Mouse (Mus musculus): Measurements from ENCODE around the gene Lin28b.

Gene Lin28b

GRCm38 (mm10) chr10:45485761-45486602, at the start of gene Lin28b:
TSS of gene Lin28b (minus strand) at chr10:45486395.
- peak in 1 of 2 experiments; percentile 2 for DNase-seq (ENCODE audit: low spot score in 2 of 2)

DNA sequence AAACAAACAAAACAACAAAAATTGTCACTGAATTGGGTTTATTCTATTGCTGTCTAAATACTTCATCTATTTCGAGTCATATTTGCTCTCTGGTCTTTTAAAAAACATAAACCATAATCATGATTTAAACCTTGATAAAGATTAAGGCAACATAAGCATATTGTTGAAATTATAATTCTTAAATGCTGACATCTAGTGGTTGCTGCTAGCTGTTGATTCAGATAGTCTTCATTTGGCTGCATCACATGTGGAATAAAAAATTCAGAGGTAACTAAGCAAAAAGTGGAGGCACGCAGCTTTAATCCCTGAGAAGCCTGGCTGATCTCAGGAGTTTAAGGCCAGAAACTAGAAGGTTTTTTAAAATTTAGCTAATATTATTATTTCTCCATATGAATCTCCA, 25.6 kb upstream of the Lin28b start:
- no peak for DNase-seq (ENCODE audit: low spot score in 2 of 2)

GRCm38 (mm10) chr10:45510662-45511061, 24.5 kb upstream of the Lin28b start:
- DNase-seq (ENCODE audit: low spot score in 2 of 2): no peak

GRCm38 (mm10) chr10:45500259-45500658, 14.1 kb upstream of the Lin28b start:
- DNase-seq (ENCODE audit: low spot score in 2 of 2): no peak

GRCm38 (mm10) chr10:45486603-45486946, 380 bp upstream of the Lin28b start:
- no peak for DNase-seq (ENCODE audit: low spot score in 2 of 2)

- DNase-seq (ENCODE audit: low spot score in 2 of 2): no peak
Observed at GRCm38 (mm10) chr10:45485226-45485760, 902 bp downstream of the Lin28b start.

GRCm38 (mm10) chr10:45483210-45483609, 3.0 kb downstream of the Lin28b start:
- no peak for DNase-seq (ENCODE audit: low spot score in 2 of 2)

DNA sequence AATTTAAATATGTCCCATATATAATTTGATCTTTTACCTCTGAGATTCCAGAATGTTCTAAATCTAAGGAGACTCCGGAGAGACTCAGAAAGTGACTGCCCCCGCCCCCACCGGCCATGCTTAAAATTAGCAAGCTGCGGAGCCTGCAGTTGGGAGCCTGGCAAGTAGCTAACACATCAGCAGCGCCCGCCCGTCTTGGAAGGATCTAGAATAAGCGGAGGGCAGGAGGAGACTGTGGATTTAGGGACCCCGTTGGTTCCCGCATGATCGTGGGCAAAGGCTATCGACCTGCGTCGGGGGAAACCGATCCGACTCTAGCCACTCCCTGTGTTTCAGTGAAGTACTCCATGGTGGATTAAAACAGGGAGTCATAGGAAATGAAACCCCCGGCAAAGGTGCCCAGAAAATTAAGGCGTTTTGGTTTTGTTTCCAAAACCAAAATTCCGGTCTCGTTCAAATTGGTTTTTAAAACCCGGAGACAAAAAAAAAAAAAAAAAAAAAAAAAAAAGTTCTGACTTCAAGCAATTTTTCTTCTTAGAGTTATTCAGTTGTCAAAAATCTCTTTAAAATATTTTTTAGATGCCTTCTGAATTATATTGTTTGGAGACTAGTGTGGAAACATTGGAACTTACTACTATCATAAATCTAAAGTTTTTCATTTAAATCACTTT, 12.4 kb downstream of the Lin28b start:
- DNase-seq (ENCODE audit: low spot score in 2 of 2): no peak

- no peak for DNase-seq (ENCODE audit: low spot score in 2 of 2)
Observed at GRCm38 (mm10) chr10:45473143-45473484, 13.1 kb downstream of the Lin28b start.

- DNase-seq (ENCODE audit: low spot score in 2 of 2): no peak
Observed at GRCm38 (mm10) chr10:45472431-45473142, 13.6 kb downstream of the Lin28b start.

- no peak for DNase-seq (ENCODE audit: low spot score in 2 of 2)
Observed at GRCm38 (mm10) chr10:45471321-45471720, 14.9 kb downstream of the Lin28b start.

DNA sequence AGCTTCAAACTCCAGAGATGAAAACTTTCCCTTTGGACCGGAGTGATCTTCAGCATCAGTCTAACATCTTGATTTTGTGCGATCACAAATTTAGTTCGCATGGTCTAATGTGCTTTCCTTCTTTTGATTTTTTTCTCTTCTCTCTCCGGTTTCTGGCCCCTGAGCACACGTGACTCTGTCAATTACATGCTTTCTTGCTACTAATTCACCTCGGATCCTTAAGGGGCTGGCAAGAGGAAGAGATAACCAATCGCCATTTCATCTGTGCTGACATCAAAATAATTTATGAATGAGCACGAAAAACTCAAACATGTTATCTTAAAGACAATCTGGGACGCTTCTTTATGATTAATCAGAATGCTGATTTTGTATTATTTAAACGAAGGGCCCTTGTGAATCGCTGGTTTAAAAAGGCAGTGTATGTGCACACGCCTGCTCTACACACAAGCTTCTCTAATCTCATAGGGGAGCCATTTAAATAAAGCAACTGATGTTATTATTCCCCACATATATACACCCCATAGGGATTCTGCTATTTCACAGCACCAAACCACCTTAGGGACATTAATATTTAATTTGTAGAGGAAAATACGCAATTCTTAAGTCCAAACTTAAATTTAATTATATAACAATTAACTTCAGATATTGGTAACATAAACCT, 16.0 kb downstream of the Lin28b start:
- DNase-seq (ENCODE audit: low spot score in 2 of 2): no peak

DNA sequence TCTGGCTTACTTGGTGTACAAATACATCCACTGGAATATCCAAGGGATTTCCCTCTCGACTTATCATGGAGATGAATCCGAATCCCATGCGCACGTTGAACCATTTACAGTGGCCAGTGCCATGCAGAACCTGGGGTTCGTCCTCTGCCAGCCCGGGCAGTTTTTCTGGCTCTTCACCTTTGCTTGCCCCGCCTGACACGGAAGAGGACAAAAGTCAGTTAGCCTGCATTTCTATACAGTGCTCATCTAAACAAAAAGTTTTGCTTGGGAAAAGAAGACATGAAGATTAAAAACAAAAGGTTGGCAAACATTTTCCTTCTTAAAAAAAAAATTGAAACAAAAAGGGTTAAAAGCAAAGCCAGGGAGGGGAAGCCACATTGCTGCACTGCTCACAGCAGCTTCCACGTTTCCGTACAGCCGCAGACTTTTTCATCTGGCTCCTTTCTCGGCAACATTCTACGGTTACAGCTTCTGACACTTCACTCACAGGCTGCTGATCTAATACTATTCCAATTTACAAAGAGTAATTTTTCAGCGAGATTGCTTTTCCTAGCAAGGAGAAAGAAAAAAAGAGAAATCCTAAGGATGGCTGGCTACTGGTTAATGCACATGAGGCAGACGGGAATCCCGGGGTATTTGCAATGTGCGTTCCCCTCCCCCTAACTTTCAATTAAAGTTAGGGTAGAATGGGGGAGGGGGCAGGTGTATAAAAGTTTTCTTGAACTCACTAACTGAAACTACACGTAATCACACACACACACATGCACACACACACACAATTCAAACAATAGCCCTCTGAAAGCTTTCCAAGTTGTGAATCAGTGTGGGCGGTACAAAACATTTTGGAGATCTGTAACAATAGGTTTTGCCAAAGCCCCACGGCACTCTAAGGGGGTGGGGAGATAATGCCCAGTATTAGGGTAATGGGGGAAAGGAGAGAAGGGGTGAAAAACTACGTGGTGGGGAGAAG, 16.9 kb downstream of the Lin28b start:
- DNase-seq (ENCODE audit: low spot score in 2 of 2): no peak

DNA sequence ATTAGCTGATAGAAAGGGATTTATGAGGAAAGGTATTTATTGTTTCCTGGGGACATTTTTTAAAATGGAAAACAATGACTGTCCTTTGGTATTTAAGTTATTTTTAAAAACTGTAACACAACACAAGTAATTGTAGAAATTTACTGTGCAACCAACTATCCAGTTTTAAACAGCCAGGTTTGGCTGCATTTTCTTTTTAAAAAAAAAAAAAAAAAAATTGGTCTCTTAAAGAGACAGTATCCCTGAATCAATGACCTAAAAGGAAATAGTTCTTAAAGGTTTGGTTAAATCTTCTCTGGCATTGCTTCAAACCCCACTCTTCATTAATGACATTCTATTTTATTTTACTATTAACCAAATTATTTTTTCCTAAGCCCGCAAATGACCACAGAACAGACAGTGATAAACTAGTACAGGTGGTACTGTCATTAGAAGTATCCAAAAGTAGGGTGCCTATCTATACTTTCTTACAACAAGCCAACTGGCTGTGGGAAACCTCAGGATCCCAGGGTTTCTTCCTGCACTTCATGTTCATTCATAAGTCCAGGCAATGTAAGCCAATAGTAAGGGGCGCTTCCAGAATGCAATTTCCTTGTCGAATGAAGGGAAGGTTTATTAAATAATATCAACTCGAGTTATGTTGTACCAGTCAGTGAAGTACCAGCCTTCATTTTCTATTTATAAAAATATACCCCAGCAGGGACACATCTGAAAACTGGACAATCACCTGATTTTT, 17.8 kb downstream of the Lin28b start:
- no peak for DNase-seq (ENCODE audit: low spot score in 2 of 2)

- no peak for DNase-seq (ENCODE audit: low spot score in 2 of 2)
Observed at GRCm38 (mm10) chr10:45458637-45459036, 27.6 kb downstream of the Lin28b start.

DNA sequence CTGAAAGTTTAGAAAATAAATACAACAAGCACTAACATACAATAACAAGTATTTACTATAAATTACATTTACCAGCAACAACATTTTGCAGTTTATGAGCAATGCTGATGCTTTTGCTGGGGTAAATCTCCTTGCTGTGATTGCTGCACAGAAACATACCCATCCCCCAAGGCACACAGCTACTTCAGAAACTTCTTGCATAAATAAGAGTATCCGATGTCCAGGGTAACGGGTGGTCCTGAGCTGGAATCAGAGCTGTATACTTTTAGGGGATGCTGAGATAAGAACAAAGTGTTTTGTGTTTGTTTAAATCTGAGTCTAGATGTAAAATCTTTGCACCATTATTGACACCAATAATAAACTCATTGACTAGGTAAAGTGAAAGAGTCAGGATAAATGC, 28.1 kb downstream of the Lin28b start:
- DNase-seq (ENCODE audit: low spot score in 2 of 2): no peak

DNA sequence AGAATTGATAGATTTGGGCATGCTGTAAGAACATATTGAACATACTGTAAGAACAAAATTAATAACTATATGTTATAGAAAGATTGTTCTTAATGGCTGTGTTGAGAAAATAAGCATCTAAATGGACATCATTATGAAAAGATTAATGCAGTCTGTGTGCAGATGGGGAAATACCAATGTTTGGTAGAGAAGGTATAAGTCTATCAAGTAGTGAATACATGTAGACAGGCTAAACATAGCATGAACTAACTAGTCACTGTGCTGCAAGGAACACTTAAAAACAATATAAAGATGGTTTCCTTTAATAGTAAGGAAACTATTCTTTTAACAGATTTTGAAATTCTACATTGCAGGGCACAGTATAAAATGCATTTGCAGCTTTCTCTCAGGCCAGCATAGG, 39.6 kb downstream of the Lin28b start:
- no peak for DNase-seq (ENCODE audit: low spot score in 2 of 2)

DNA sequence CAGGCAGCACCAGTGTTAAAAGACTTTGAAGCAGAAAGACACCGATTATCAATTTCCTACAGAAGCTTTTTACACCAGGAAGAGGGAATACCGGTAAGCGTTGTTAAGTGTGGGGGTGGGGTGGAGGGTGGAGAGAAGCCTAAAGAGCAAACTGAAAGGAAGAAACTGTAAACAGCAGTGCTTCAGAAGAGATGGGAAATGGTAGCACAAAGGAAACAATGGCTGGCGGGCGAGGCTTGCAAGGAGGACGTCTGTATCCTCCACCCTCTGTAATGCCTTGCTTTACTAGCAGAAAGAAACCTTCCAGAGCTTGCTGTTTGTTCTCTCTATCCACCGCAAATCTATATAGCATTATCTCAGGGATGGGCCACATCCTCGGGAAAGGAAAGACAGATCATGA, 40.0 kb downstream of the Lin28b start:
- DNase-seq (ENCODE audit: low spot score in 2 of 2): no peak

DNA sequence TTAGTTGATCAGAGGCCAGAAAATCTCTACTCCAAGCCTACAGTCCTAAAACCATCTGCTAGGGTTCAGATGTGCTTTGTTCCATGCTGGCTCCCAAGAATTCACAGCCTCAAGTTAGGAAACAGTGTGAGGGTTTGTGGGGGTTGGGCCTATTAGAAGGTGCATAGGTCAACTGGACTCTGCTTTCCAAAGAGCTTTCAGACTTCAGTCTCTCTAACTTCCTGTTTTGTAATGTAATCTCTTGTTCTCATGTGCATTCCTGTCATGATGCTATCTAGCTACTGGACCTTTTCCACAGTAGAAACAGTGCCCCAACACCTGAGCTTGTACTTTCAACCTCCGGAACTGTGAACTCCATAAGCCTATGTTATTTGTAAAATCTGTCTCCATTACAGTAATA, 63.8 kb downstream of the Lin28b start:
- DNase-seq (ENCODE audit: low spot score in 2 of 2): no peak

DNA sequence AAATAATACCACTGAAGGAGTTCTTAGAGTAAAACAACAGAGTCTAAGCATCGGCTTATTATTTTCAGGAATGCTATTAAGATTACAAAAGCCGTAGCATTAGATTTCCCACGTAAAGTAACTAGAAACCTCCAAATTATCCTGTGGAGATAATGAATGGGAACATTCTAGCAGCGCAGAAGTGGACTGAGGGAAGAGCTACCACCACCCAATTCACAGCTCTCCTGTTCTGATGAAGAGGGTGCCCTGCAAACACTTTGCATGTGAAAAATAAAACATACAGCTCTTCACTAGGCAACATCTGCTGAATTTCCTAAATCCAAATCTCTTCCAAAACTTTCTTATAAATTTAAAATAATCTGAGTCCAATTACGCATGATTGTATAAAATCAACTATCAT, 74.1 kb downstream of the Lin28b start:
- DNase-seq (ENCODE audit: low spot score in 2 of 2): no peak
